Mouse (Mus musculus) midbrain, embryonic 15.5 days (tissue): ENCODE measurements at regions not wholly inside any gene's neighbourhood (a gene's known extent, or its start where the extent isn't known, plus 50 kb on each side); places are given as distances from the start of the nearest gene placed in this dataset.
"Not testable (repeated sequence)": the region's sequence is repeated elsewhere in the genome, so short reads cannot be mapped to it uniquely, and the experiment has no call there.

Experiments used
- ATAC-seq: fragments of 200-750 bp; cut with Nextera tagmentation; replicated peaks from 2 replicates; pipeline ENCODE4 v1.8.0; 2017; ENCODE audit warnings: moderate TSS enrichment
- H3K27ac ChIP-seq: fragments of 300-500 bp; sonication (generic); 2 replicates; pipeline ENCODE4 v1.5.1; 2015; ENCODE audit warnings: mild to moderate bottlenecking, inconsistent platforms
- H3K27me3 ChIP-seq: fragments of 300-500 bp; sonication (generic); replicated peaks from 2 replicates; pipeline ENCODE4 v1.6.1; 2015; ENCODE audit warnings: inconsistent platforms
- H3K36me3 ChIP-seq: fragments of 300-500 bp; sonication (generic); replicated peaks from 2 replicates; pipeline ENCODE4 v1.6.1; 2015; ENCODE audit warnings: inconsistent platforms
- H3K4me1 ChIP-seq: fragments of 300-500 bp; sonication (generic); 2 replicates; pipeline ENCODE4 v1.6.1; 2015; ENCODE audit warnings: inconsistent platforms
- H3K4me2 ChIP-seq: fragments of 300-500 bp; sonication (generic); 2 replicates; pipeline ENCODE4 v1.6.1; 2015; ENCODE audit warnings: inconsistent platforms, mild to moderate bottlenecking, moderate library complexity
- H3K4me3 ChIP-seq: fragments of 300-500 bp; sonication (generic); 2 replicates; pipeline ENCODE4 v1.5.1; 2015; ENCODE audit warnings: mild to moderate bottlenecking, inconsistent platforms
- H3K9ac ChIP-seq: fragments of 300-500 bp; sonication (generic); 2 replicates; pipeline ENCODE4 v1.6.1; 2015; ENCODE audit warnings: mild to moderate bottlenecking, inconsistent platforms
- H3K9me3 ChIP-seq: fragments of 300-500 bp; sonication (generic); 2 replicates; pipeline ENCODE4 v1.6.1; 2016; ENCODE audit warnings: inconsistent platforms
- WGBS: fragments of 180-500 bp; shearing (Covaris S2); methylation state at CpG from one replicate; pipeline ENCODE4 v1.1.7; 2015; ENCODE audit warnings: mixed read lengths; 5-methylcytosine and 5-hydroxymethylcytosine counted together

DNA sequence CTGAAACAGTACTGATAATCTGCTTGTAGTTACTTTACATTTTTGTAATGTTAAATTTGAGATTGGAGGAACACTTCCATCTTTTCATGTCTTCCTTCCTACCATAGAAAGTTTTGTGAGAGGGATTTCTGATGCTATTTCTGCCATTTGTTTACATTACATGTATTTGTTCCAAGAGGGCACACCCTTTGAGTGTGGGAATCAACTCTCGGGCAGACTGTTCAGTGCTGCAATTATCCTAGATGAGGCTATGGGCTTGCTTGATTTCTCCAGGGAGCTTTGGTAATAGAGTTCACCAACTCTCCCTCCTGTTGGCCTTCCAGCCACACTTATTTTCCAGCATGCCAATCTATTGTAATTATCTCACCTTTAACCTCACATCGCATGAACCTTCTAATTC is 52.4 kb downstream of the Gm13691 start:
- H3K4me3 ChIP-seq: no peak overlapping the region
- no peaks in the 10 kb centered on the region for H3K36me3 ChIP-seq
- 48% methylated on average over 2 of the region's 2 CpGs for WGBS
- no peaks in the 10 kb centered on the region for H3K9me3 ChIP-seq
- no peak overlapping the region for H3K4me2 ChIP-seq
- H3K27me3 ChIP-seq: no peaks in the 10 kb centered on the region
- H3K4me1 ChIP-seq: no peaks in the 10 kb centered on the region
- ATAC-seq: no peak
- no peak overlapping the region for H3K9ac ChIP-seq
- H3K27ac ChIP-seq: no peak overlapping the region

DNA sequence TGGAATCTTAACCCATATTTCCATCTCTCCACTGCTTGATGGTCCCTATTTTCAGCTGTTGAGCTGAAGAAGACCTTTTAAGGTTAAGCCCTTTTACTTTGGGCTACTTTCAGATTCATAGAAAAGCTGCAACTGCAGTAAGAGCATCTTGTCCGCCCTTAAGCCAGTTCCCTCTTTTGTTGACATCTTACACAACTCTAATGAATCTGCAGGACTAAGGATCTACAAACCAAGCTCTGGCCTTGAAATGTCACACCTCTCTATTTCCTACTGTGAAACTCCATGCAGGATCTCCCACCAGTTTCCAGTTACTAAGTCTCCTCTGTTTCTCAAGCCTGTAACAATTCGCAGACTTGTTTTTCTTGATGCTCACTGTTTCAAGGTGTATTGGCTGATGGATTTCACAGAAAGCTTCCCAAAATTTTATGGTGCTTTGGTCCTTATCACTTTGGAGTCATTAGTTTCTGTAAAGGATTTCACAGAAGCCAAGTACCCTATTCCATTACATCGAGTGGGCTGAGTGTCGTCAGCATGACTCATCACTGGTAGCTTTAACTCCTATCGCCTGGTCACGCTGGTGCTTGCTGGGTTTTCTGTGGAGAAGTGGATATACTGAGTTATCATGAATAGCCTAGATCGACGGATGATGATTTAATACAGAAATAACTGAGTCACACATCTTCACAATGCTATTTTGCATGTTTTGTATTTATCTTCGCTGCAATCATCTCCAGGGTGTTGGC is 58.2 kb downstream of the Gm13691 start:
- ATAC-seq: no peak
- H3K4me2 ChIP-seq: no peak overlapping the region

DNA sequence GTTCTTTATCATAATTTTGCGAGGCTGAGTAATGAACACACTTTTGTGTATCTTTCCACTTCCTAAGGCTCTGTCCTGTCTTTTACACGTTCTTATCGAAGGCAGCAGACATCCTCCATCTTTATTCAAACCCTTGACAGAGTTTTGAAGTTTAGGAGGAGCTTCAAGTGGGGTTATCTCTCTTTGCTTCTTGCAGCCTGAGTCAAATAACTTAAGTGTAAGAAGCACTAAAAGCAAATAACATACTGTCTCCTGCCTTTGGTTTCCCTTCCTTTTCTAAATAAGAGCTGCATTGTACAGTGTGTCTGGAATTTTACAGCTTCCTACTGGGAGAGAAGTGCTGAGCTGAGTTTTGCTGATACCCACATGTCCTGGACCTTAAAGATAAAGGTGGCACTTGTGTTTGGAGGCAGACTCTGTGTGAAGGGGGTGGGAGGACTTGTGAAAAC is 61.6 kb downstream of the Gm13691 start:
- H3K9ac ChIP-seq: no peak overlapping the region
- no peak for ATAC-seq
- H3K9me3 ChIP-seq: no peaks in the 10 kb centered on the region
- H3K27ac ChIP-seq: no peak overlapping the region
- H3K4me2 ChIP-seq: no peak overlapping the region
- no peaks in the 10 kb centered on the region for H3K4me1 ChIP-seq
- no peak overlapping the region for H3K4me3 ChIP-seq
- WGBS: 77% methylated on average over 3 of the region's 3 CpGs
- H3K36me3 ChIP-seq: no peaks in the 10 kb centered on the region
- no peaks in the 10 kb centered on the region for H3K27me3 ChIP-seq

More for the DNA sequence above, 58.2 kb downstream of the Gm13691 start:
- no peaks in the 10 kb centered on the region for H3K36me3 ChIP-seq
- H3K4me1 ChIP-seq: no peaks in the 10 kb centered on the region
- 89% methylated on average over 9 of the region's 9 CpGs for WGBS
- no peak overlapping the region for H3K4me3 ChIP-seq
- no peaks in the 10 kb centered on the region for H3K27me3 ChIP-seq
- no peak overlapping the region for H3K9ac ChIP-seq
- no peaks in the 10 kb centered on the region for H3K9me3 ChIP-seq
- no peak overlapping the region for H3K27ac ChIP-seq

DNA sequence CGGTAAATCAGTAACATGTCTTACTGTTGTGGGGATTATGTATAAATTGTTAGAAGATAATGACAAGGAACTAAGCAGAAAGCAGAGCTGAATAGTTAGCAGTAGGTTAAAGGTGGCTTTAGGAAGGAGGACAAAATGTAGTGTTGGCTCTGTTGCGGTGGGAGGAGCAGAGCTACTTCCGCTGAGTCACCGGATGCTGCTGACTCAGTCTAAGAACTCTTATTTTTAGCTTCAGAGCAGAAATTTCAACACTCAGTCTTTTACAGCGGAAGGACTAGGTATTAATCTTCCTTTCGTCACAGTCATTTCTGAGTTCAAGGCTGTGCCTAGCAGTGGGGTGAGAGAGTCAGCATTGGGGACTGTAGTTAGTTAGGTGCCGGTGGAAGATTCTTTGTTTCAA is 68.9 kb downstream of the Gm13691 start:
- no peak overlapping the region for H3K4me2 ChIP-seq
- H3K4me3 ChIP-seq: no peak overlapping the region
- H3K9ac ChIP-seq: no peak overlapping the region
- H3K9me3 ChIP-seq: no peaks in the 10 kb centered on the region
- H3K36me3 ChIP-seq: no peaks in the 10 kb centered on the region
- no peaks in the 10 kb centered on the region for H3K4me1 ChIP-seq
- no peak for ATAC-seq
- no peak overlapping the region for H3K27ac ChIP-seq
- WGBS: 94% methylated on average over 7 of the region's 7 CpGs
- no peaks in the 10 kb centered on the region for H3K27me3 ChIP-seq

DNA sequence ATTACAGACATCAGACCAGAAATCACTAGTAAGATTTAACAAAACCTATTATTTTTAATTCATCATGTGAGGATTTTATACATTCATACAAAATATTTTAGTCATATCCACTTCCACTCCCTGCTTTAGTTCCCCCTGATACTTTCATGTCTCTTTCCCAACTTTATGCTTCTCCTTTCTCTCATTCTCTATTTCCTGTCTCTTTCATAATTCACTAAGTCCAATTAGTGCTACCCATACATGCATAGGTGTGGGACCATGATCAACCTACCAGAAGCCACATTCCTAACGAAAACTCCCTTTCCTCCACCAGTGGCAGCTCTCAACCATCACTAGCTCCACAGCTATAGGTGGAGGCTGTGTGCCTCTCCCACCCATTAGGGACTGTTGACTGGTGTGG is 70.9 kb downstream of the Gm13691 start:
- H3K9me3 ChIP-seq: no peaks in the 10 kb centered on the region
- H3K4me2 ChIP-seq: no peak overlapping the region
- no peak overlapping the region for H3K4me3 ChIP-seq
- H3K27me3 ChIP-seq: no peaks in the 10 kb centered on the region
- ATAC-seq: no peak
- H3K36me3 ChIP-seq: no peaks in the 10 kb centered on the region
- WGBS: 81% methylated on average over 1 of the region's 1 CpGs
- H3K4me1 ChIP-seq: no peaks in the 10 kb centered on the region
- H3K27ac ChIP-seq: no peak overlapping the region
- H3K9ac ChIP-seq: no peak overlapping the region

DNA sequence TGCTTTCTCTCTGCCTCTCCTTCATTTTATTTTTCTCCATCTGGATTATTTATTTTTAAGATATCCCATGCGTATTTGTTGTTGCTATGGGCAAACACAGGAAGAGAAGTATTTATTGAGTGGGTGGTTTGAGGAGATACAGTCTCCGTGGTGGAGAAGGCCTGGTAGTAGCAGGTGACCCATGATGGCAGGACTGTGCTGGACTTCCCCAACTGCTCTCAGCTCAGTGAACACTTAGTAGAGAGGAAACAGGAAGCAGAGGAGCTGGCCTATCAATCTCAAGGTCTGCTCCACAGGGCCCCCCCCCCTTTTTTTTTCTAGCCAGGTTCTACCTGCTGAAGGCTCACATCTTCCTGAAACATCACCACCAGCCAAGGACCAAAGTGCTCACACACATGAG is 74.0 kb downstream of the Gm13691 start:
- H3K9ac ChIP-seq: no peak overlapping the region
- H3K27me3 ChIP-seq: no peaks in the 10 kb centered on the region
- no peak overlapping the region for H3K27ac ChIP-seq
- no peaks in the 10 kb centered on the region for H3K4me1 ChIP-seq
- no peak for ATAC-seq
- WGBS: 86% methylated on average over 2 of the region's 2 CpGs
- H3K9me3 ChIP-seq: no peaks in the 10 kb centered on the region
- no peak overlapping the region for H3K4me3 ChIP-seq
- no peak overlapping the region for H3K4me2 ChIP-seq
- H3K36me3 ChIP-seq: no peaks in the 10 kb centered on the region

DNA sequence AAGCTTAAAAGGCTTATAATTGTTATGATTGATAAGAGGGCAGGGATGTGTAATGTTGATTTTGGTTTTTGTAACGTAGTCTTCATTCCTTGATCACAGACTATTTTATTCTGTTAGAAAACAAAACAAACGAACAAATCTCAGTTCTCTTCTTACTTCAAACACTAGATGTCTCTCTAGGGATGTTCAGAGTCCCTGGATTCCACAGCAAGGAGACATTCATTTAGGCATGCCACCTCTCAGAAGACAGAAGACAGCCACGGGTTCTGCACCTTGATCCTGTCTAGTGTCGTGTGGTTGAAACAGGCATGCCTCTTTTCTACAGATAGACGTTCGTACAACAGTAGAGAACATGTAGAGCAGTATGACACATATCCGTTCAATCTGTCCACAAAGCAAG is 74.7 kb downstream of the Gm13691 start:
- Histone ChIP-seq H3K27ac (no peak overlapping the region), H3K9me3 (no peaks in the 10 kb centered on the region), H3K36me3 (no peaks in the 10 kb centered on the region), H3K4me1 (no peaks in the 10 kb centered on the region), H3K4me2 (no peak overlapping the region), H3K9ac (no peak overlapping the region), H3K27me3 (no peaks in the 10 kb centered on the region), H3K4me3 (no peak overlapping the region)
- WGBS: 71% methylated on average over 7 of the region's 7 CpGs
- no peak for ATAC-seq

DNA sequence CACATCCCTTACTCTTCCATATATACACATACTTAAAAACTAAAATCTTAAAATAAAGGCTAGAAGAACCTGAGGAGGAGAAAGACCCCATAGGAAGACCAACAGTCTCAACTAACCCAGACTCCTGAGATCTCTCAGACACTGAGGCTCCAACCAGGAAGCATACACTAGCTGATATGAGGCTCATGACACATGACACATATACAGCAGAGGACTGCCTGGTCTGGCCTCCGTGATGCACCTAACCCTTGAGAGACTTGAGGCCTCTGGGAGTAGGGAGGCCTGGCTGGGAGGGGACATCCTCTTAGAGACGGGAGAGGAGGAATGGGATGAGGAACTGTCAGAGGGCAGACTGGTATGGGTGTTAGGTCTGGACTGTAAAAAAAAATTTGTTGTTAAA is 75.4 kb downstream of the Gm13691 start:
- 90% methylated on average over 2 of the region's 2 CpGs for WGBS
- Histone ChIP-seq H3K27me3 (no peaks in the 10 kb centered on the region), H3K4me1 (no peaks in the 10 kb centered on the region), H3K4me2 (no peak overlapping the region), H3K9ac (no peak overlapping the region), H3K27ac (no peak overlapping the region), H3K4me3 (no peak overlapping the region), H3K9me3 (no peaks in the 10 kb centered on the region), H3K36me3 (no peaks in the 10 kb centered on the region)
- no peak for ATAC-seq

DNA sequence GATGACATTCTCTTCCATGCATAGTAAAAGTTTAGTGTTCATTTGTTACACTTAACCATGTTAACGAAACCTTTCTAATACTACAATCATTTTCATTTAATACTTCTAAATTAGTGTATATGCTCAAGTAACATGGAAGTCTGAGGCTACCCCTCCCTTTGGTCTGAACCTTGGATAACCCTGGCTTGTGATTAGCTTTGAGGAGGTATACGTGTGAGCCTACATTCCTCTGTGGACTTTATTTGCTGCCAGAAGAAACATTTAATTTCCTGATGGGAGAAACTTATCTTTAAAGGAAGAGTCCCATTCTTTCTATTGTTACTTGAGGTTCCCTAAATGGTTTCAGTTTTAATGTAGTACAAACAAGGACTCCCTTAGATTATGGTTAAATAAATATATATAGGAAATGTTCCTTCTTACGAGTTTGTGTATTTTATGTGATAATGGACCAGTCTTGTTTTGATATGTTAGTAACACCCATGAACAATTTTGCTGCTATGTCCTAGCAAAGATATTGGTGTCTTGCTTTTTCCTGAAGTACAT is 75.9 kb downstream of the Gm13691 start:
- no peak for ATAC-seq
- Histone ChIP-seq H3K27me3 (no peaks in the 10 kb centered on the region), H3K36me3 (no peaks in the 10 kb centered on the region), H3K27ac (no peak overlapping the region), H3K4me1 (no peaks in the 10 kb centered on the region), H3K4me2 (no peak overlapping the region), H3K9ac (no peak overlapping the region), H3K4me3 (no peak overlapping the region), H3K9me3 (no peaks in the 10 kb centered on the region)
- WGBS: 89% methylated on average over 3 of the region's 3 CpGs

DNA sequence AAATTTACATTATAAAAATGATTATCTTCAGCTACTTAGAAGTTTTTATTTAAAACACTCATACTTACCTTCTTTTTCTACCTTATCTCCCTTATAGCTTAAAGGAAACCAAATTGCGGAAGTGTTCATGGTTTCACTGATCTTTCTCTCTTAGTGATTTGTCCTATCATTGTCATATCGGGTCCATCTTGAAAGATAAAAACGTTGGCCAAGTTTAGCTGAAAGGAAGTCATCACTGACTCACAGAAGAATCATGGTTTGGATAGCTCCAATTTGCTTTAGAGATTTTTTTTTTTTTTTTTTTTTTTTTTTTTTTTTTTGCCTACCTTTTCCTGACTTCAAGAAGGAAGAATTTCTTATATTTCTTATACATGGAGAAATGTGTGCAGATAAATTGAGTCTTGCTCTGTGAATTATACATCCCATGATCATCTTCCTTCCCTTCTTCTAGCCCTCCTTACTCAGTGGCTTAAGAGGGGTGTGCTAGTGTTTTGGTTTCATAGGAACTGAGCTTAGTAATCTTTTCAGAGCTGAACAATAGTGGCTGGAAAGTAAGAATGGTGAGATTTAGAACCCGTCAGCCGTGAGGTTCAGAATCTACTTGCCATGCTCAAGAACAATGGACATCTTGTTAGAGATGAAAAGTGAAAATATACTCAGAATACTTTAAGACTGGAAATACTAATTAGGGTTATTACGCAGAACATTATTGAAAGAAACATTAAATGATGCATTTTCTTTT is 76.6 kb downstream of the Gm13691 start:
- no peaks in the 10 kb centered on the region for H3K9me3 ChIP-seq
- no peak overlapping the region for H3K9ac ChIP-seq
- H3K4me3 ChIP-seq: no peak overlapping the region
- H3K4me1 ChIP-seq: no peaks in the 10 kb centered on the region
- no peaks in the 10 kb centered on the region for H3K27me3 ChIP-seq
- no peak for ATAC-seq
- no peak overlapping the region for H3K4me2 ChIP-seq
- no peaks in the 10 kb centered on the region for H3K36me3 ChIP-seq
- WGBS: 61% methylated on average over 6 of the region's 6 CpGs
- H3K27ac ChIP-seq: no peak overlapping the region

DNA sequence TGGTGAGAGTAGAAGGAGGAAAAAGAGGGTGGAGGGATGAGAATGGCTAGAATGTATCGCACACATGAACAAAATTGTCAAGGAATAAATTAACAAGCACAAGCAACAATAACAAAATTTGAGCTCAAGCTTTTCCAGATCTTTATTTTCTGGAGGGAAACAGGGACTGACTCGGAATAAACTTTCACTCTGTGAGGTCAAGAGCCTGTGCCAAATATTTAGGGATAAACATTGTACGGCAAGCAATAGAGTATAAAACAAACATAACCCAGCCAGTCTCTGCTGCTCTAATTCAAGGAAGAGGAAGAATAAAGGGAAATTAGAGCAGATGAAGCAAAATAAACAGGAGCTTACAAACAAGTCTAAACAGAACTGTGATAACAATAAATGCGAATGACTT is 78.3 kb downstream of the Gm13691 start:
- Histone ChIP-seq H3K4me2 (no peak overlapping the region), H3K4me1 (no peaks in the 10 kb centered on the region), H3K9ac (no peak overlapping the region), H3K36me3 (no peaks in the 10 kb centered on the region), H3K9me3 (no peaks in the 10 kb centered on the region), H3K27me3 (no peaks in the 10 kb centered on the region), H3K27ac (no peak overlapping the region), H3K4me3 (no peak overlapping the region)
- WGBS: 93% methylated on average over 4 of the region's 4 CpGs
- ATAC-seq: no peak

DNA sequence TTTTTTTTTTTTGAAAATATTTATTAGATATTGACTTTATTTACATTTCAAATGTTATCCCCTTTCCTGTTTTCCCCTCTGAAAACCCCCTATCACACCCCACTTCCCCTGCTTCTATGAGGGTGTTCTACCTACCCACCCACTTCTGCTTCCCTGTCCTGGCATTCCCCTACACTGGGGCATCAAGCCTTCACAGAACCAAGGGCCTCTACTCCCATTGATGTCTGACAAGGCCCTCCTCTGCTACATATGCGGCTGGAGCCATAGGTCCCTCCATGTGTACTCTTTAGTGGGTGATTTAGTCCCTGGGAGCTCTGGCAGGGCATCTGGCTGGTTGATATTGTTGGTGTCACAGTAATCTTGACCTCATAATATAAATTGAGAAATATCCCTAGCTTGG is 79.1 kb downstream of the Gm13691 start:
- not testable (repeated sequence) for H3K9me3 ChIP-seq, H3K27me3 ChIP-seq, H3K27ac ChIP-seq, H3K4me3 ChIP-seq, H3K4me1 ChIP-seq, ATAC-seq, H3K9ac ChIP-seq, H3K4me2 ChIP-seq, H3K36me3 ChIP-seq
- WGBS: 79% methylated on average over 1 of the region's 1 CpGs
